Mouse (Mus musculus) spleen, adult 2 months (tissue): ENCODE measurements around the gene Rnf123. TPM values are rescaled to one million over a fixed set of nuclear protein-coding genes. Genes with fewer than 3 reads are reported as not detected.

Experiments
- DNase-seq, 2 experiments: peaks; one replicate each; pipeline versions ENCODE4 v3.0.0 to v3.0.0-alpha.2; 2012 to 2021; ENCODE audit warnings: low spot score in 2 of 2, low read depth in 1 of 2
- H3K27ac ChIP-seq: fragments of 200-500 bp; 2 replicates; pipeline ENCODE4 v1.5.1; 2012; ENCODE audit warnings: low read length, inconsistent platforms; ENCODE audit not compliant: insufficient read depth
- H3K27me3 ChIP-seq: fragments of 200-500 bp; 2 replicates; pipeline ENCODE4 v1.6.1; 2012; ENCODE audit warnings: mild to moderate bottlenecking, moderate library complexity, low read length, inconsistent platforms; ENCODE audit not compliant: control insufficient read depth, insufficient read depth
- H3K36me3 ChIP-seq: fragments of 200-500 bp; 2 replicates; pipeline ENCODE4 v1.6.1; 2012; ENCODE audit warnings: mild to moderate bottlenecking, low read length, inconsistent platforms; ENCODE audit not compliant: control insufficient read depth, insufficient read depth
- H3K4me1 ChIP-seq: fragments of 200-500 bp; 2 replicates; pipeline ENCODE4 v1.6.1; 2011; ENCODE audit warnings: inconsistent platforms; ENCODE audit not compliant: control insufficient read depth, insufficient read depth, insufficient read length
- H3K4me3 ChIP-seq: fragments of 200-500 bp; 2 replicates; pipeline ENCODE4 v1.5.1; 2011; ENCODE audit warnings: mild to moderate bottlenecking, inconsistent platforms; ENCODE audit not compliant: insufficient read depth, insufficient read length; ENCODE audit errors: extremely low read depth
- CTCF ChIP-seq: fragments of 200-500 bp; IDR thresholded peaks from 2 replicates; pipeline ENCODE4 v1.5.1; 2011; ENCODE audit warnings: mild to moderate bottlenecking, inconsistent platforms; ENCODE audit not compliant: insufficient read depth, insufficient read length, insufficient replicate concordance; ENCODE audit errors: extremely low read depth
- POLR2A ChIP-seq: fragments of 200-500 bp; IDR thresholded peaks from 2 replicates; pipeline ENCODE4 v1.6.1; 2011; ENCODE audit warnings: low read depth, low read length, inconsistent platforms
- WGBS: fragments of 180-500 bp; shearing (Covaris S2); methylation state at CpG from one replicate; pipeline ENCODE4 v1.1.7; 2018; 5-methylcytosine and 5-hydroxymethylcytosine counted together
- polyA plus RNA-seq: library from polyadenylated mRNA; depleted of rRNA; stranded (reverse); fragments of >200 nt; gene quantifications from 2 replicates; pipeline ENCODE4 v1.2.3, GENCODE M21; 2012; rRNA removed

The Rnf123 gene
- 213 and 224 TPM in 2 replicates for polyA plus RNA-seq

- peaks cover 31% of the 10 kb centered on the region for H3K36me3 ChIP-seq
- H3K4me1 ChIP-seq, result peaks cover 16% of the 10 kb centered on the region; the same call in 1 of the 2 replicates
- TF ChIP-seq CTCF (no peak), POLR2A (no peak)
- peak within 1 kb of the TSS; percentile 40 for H3K4me3 ChIP-seq
- no peak for DNase-seq
- WGBS, result 13% methylated on average over 12 of the region's 12 CpGs
- peak within 1 kb of the TSS; percentile 70 for H3K27ac ChIP-seq
- no peaks in the 10 kb centered on the region for H3K27me3 ChIP-seq
Measured at GRCm38 (mm10) chr9:108082988-108083431, at the start of gene Rnf123. Rnf123 (minus strand) TSS chr9:108083346.

- no peaks in the 10 kb centered on the region for H3K27me3 ChIP-seq
- no peaks in the 10 kb centered on the region for H3K36me3 ChIP-seq
- H3K27ac ChIP-seq, result no peak overlapping the region
- 82% methylated on average over 3 of the region's 3 CpGs for WGBS
- TF ChIP-seq POLR2A, result no peak
- TF ChIP-seq CTCF, result no peak
- no peaks in the 10 kb centered on the region for H3K4me1 ChIP-seq
- DNase-seq, result no peak
- H3K4me3 ChIP-seq, result no peak overlapping the region
Measured at GRCm38 (mm10) chr9:108132373-108132772, 49.2 kb upstream of the Rnf123 start.

- WGBS, result 82% methylated on average over 5 of the region's 5 CpGs
Measured at GRCm38 (mm10) chr9:108131502-108131901, 48.4 kb upstream of the Rnf123 start.

GRCm38 (mm10) chr9:108129042-108129948 lies 46.1 kb upstream of the Rnf123 start:
- no peaks in the 10 kb centered on the region for H3K4me1 ChIP-seq
- H3K27me3 ChIP-seq, result no peaks in the 10 kb centered on the region
- no peak for DNase-seq
- no peak for TF ChIP-seq POLR2A
- TF ChIP-seq CTCF, result no peak
- no peaks in the 10 kb centered on the region for H3K36me3 ChIP-seq
- whole genome bisulfite sequencing, result 69% methylated on average over 13 of the region's 13 CpGs
- no peak overlapping the region for H3K4me3 ChIP-seq
- no peak overlapping the region for H3K27ac ChIP-seq

More at GRCm38 (mm10) chr9:108131502-108131901, 48.4 kb upstream of the Rnf123 start:
- Histone ChIP-seq H3K4me3 (no peak overlapping the region), H3K36me3 (no peaks in the 10 kb centered on the region), H3K4me1 (no peaks in the 10 kb centered on the region), H3K27me3 (no peaks in the 10 kb centered on the region), H3K27ac (no peak overlapping the region)
- DNase-seq, result no peak
- no peak for TF ChIP-seq CTCF
- TF ChIP-seq POLR2A, result no peak

- Histone ChIP-seq H3K27me3 (no peaks in the 10 kb centered on the region), H3K27ac (no peak overlapping the region), H3K36me3 (no peaks in the 10 kb centered on the region), H3K4me1 (no peaks in the 10 kb centered on the region), H3K4me3 (no peak overlapping the region)
- no peak for DNase-seq
- 85% methylated on average over 11 of the region's 11 CpGs for WGBS
- no peak for TF ChIP-seq CTCF
- TF ChIP-seq POLR2A, result no peak
Measured at GRCm38 (mm10) chr9:108128248-108128647, 45.1 kb upstream of the Rnf123 start.

- no peak for DNase-seq
- TF ChIP-seq CTCF (no peak), POLR2A (no peak)
- WGBS, result 89% methylated on average over 17 of the region's 17 CpGs
- Histone ChIP-seq H3K36me3 (no peaks in the 10 kb centered on the region), H3K4me3 (no peak overlapping the region), H3K27ac (no peak overlapping the region), H3K4me1 (no peaks in the 10 kb centered on the region), H3K27me3 (no peaks in the 10 kb centered on the region)
Measured at GRCm38 (mm10) chr9:108126436-108127180, 43.5 kb upstream of the Rnf123 start.

GRCm38 (mm10) chr9:108125731-108126130 lies 42.6 kb upstream of the Rnf123 start:
- no peak overlapping the region for H3K4me3 ChIP-seq
- no peaks in the 10 kb centered on the region for H3K27me3 ChIP-seq
- H3K36me3 ChIP-seq, result no peaks in the 10 kb centered on the region
- H3K27ac ChIP-seq, result no peak overlapping the region
- WGBS, result 87% methylated on average over 8 of the region's 8 CpGs
- no peak for TF ChIP-seq POLR2A
- no peak for TF ChIP-seq CTCF
- H3K4me1 ChIP-seq, result peaks cover 2% of the 10 kb centered on the region; the same call in 1 of the 2 replicates
- DNase-seq, result no peak
